Mouse (Mus musculus) adrenal gland, adult 2 months (tissue): ENCODE measurements at regions not wholly inside any gene's neighbourhood (a gene's known extent, or its start where the extent isn't known, plus 50 kb on each side); places are given as distances from the start of the nearest gene placed in this dataset.
"Not testable (repeated sequence)": the region's sequence is repeated elsewhere in the genome, so short reads cannot be mapped to it uniquely, and the experiment has no call there.

Experiments
- DNase-seq: peaks from one replicate; pipeline ENCODE4 v3.0.0; 2021

GRCm38 (mm10) chr3:21735688-21736087 lies 340.8 kb upstream of the Tbl1xr1 start:
- not testable (repeated sequence) for DNase-seq

DNA sequence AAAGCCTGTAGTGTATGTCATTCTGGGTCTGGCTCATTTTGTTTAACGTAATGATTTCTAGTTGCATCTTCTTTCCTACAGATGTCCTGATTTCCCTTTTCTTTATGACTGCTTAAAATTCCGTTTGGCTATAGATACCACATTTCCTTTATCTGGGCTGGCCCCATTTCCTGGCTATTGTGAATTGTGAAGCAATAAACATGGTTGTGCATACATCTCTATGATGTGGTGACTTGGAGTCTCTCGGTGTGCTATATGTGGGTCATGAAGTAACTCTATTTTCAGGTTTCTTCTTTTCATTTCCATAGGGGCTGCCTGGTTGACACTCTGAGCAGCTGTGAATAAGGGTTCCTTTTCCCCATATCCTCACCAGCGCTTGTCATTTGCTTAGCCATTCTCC lies 336.7 kb upstream of the Tbl1xr1 start:
- DNase-seq: no peak

GRCm38 (mm10) chr3:21744107-21744506 lies 332.3 kb upstream of the Tbl1xr1 start:
- no peak for DNase-seq

DNA sequence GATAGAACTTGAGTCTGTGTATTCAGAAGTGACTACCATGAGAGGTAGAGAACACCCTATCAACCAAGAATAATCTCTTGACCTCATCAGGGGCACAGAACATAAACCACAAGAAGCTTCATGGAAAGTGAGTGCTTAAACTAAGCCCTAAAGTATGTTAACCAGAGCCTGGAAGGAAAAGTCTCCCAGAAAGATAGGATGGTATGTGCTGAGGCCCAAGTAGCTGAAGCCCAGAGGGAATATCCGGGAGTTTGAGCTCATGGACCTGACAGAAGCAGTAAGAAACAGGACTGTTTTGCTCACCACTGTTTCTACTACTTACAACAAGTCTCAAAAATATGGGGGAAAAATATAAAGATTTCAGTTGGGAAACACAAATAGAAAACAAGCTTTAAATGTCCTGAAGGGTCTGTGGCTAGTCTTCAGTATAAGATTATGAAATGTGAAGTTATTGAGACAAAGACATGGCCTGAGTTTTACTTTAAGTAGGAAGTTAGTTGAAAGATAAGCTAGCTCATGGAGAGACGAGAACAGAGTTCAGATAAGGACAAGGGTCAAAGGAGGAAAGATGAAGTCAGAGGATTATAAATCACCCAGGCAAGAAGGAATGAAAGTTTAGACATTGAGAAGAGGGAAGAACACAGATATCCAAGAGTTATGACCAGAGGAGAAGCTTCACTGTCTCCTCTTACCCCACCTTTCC lies 315.8 kb upstream of the Tbl1xr1 start:
- DNase-seq: no peak

- peak; percentile 26 for DNase-seq
Observed at GRCm38 (mm10) chr3:21761219-21761600, 315.2 kb upstream of the Tbl1xr1 start.

GRCm38 (mm10) chr3:21761909-21762308 lies 314.5 kb upstream of the Tbl1xr1 start:
- DNase-seq: peak; percentile 74

DNA sequence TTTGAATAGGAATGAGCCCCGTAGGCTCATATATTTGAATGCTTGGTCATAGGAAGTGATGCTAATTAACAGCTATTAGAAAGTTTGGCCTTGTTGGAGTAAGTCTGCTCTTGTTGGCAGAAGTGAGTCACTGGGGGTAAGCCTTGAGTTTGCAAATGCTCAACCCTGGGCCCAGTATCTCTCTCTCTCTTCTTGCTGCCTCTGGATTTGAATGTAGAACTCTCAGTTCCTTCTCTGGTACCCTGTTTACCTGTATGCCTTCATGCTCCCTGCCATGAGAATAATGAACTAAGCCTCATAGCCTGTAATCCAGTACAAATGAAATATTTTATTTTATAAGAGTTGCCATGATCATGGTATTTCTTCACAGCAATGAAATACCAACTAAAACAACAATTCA lies 308.4 kb upstream of the Tbl1xr1 start:
- DNase-seq: no peak

DNA sequence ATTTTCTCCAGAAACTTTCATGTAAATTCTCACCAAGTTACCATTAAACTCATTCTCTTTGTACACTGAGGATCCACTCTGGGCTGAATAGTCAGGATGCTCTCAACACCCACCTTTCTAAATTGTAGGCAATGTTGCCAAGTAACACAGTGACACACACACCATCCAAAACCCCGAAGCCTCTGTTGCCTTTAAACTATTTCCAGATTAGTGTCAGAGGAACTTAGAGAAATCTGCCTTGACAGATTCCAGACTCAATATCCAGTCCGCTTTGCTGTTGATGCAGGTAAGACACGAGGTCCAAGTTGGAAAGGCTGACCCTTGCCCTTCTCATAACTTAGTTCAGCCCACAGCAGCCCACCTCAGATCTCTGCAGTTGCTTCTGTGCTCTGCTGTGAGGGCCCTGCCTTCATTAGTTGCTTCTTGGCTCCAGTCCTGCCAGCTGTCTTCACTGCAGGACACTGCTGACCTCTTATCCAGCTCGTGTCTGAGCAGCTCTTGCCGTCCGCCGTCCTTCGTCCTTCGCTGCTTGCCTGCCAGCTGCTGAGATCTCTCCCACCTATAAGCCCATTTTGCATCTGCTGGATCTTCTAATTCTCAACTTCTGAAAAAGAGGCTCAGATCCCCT lies 306.4 kb upstream of the Tbl1xr1 start:
- peak; percentile 47 for DNase-seq

DNA sequence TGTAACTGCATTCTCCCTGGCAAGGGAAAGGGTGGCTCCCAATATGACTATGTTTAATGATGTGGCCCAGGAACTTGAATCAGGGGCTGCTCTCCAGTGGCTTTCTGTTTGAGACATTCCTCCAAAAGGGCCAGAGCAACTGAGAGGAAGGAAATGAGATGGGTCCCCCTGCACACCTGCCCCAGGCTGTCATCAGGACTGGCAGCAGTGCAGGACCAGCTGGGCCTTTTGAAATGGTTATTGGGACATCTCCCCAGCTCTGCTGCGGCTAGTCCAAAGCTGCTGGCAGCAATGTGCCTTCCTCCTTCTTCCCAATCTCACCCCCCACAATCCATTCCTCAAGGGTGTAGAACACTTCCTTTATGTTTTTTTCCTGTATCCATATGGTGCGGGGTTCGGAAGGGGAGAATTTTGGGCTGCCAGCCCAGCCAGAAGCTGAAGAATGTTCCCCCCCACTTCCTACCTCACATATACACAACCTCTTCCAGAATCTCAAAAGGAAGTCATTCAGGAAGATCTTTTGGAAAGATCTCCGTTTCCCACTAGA lies 304.6 kb upstream of the Tbl1xr1 start:
- DNase-seq: no peak

GRCm38 (mm10) chr3:21774172-21774842 lies 302.1 kb upstream of the Tbl1xr1 start:
- no peak for DNase-seq

- no peak for DNase-seq
Observed at GRCm38 (mm10) chr3:21778789-21779188, 297.7 kb upstream of the Tbl1xr1 start.

- DNase-seq: peak; percentile 45
Observed at GRCm38 (mm10) chr3:21791983-21792631, 284.3 kb upstream of the Tbl1xr1 start.

DNA sequence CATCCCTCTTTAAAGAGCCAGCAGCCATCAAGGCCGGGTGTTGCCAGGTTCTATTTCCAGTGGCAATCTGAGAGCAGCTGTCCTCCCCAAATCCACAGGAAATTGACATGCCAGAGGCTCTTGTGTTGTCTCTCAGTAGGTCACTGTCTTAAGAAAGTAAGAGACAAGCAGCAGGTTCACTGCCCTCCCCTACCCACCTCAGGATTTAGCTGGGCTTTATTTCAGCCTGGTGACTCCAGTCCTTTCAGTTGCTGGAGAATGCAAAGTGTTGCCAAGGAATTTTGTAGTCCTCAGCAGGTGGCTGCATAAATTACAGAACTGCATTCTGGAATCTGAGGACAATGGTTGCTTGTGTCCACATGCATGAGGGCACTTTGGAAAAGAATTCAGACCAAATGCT lies 278.3 kb upstream of the Tbl1xr1 start:
- no peak for DNase-seq

GRCm38 (mm10) chr3:21803886-21804285 lies 272.6 kb upstream of the Tbl1xr1 start:
- DNase-seq: not testable (repeated sequence)

- no peak for DNase-seq
Observed at GRCm38 (mm10) chr3:21806494-21807157, 269.8 kb upstream of the Tbl1xr1 start.

- no peak for DNase-seq
Observed at GRCm38 (mm10) chr3:21808539-21808938, 267.9 kb upstream of the Tbl1xr1 start.

DNA sequence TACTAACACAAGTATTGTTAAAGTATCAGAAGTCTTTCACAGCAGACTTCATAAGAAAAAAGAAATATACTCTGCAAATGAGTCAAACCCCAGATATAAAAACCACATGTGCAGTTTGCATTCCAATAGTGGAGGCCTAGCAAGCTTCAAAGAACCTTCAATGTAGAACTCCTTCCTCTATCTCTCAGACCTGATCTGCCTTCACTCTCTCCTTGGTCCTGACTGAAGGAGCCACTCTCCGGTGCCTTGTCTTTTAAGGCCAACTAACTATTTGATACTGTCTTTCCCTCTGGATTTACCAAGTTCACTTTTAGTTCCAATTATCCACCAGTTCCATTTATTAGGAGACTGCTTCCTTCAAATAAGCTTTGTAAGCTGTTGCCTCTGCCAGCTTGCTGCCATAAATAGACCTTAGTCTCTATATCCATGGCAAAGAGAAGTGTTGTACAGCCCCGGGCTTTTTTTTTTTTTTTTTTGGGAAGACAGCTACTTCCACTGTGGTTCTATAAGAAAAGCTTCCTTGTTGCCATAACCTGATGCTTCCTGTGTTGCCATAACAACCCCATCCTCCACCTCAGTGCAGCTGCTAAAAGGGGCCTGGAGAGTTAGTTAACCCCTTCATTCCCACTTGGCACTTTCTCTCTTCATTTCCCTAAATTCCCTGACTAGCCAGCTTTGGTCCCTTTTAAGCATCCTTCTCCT lies 266.5 kb upstream of the Tbl1xr1 start:
- no peak for DNase-seq

DNA sequence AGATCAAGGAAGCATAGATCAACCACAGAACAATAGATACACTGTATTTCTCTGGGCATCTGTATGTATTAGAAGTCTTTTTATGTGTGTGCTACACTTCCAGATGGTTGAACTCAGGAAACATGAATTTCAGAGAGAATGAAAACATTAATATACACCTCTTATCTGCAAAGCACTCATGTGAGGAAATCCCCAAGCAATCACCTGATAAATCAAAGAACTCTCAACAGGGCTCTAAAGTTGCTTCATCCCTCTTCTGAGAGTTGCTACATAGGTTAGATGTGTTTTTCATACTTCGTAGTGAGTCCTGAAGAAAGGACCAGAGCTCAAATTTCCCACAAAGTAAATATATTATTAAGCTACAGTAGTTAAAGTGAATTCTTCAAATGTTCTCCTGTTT lies 263.1 kb upstream of the Tbl1xr1 start:
- no peak for DNase-seq

DNA sequence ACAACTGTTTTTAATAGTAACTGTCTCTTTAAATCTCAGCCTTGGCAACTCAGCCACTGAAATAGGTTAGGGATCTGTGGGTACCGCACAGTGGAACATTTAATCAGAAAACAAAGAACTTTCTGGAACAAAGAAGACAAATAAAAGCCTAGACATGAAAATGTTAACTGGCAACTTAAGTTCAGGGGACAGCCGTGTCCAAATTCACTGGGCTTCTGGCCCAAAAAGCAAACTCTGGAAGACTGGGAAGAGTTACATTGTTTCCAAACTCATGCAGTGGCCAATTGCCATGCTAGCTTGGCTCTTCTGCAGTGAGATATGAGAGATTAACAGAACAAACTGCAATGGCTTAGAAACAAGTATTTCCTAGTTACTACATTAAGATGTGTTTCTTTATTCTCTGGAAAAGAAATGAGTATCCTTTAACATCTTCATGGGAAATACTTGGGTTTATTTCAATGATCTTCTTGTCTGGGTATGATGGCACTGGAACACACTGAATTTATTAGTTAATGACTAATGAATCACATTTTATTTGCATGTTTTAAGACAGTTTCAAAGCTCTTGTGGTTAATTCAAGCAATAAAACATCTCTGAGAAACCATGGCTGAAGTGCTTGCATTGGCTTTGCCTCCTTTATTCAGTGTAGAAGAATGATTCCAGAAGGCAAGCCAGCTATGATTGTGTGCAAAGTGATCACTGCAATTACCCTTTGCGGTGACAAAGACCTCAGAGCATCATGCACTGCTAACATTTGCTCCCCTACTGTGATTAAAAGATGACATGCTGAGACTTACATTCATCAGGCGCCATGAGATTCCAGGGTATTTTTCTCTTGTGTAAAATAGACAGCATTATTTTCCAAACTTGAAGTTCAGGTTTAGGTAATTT lies 259.2 kb upstream of the Tbl1xr1 start:
- peak; percentile 36 for DNase-seq

DNA sequence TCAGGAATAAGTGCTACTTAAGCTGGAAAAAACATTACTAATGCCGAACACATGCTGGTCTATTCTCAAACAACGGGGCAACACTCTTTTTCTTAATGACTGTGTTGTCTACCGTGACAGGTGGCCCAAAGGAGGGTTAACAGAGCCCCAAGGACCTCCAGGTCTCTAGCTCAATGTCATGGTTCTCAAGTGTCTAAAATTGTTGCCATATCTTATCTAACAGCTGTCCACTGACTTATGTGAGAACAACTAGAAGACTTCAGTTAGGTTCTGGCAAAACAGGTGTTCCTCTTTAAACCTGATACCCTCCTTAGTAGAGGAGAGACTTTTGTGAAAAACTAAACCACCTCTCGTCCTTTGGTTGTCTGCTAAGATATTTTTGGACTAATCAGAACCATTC lies 257.4 kb upstream of the Tbl1xr1 start:
- no peak for DNase-seq
